Mouse (Mus musculus): ENCODE measurements around the gene Jph4. TPM values are rescaled to one million over a fixed set of nuclear protein-coding genes. Genes with fewer than 3 reads are reported as not detected.

The Jph4 gene
- polyA plus RNA-seq, 1 experiment from 2014 or later = not detected

GRCm38 (mm10) chr14:55076956-55077355 is 39.8 kb downstream of the Jph4 start:
- no peak overlapping the region for H3K4me3 ChIP-seq (ENCODE audit: inconsistent target)
- 88% methylated on average over 3 of the region's 3 CpGs for WGBS (ENCODE audit: missing documents)
- no peaks in the 10 kb centered on the region for H3K36me3 ChIP-seq (ENCODE audit: inconsistent target)
- H3K27ac ChIP-seq = no peak overlapping the region
- no peaks in the 10 kb centered on the region for H3K79me2 ChIP-seq (ENCODE audit: inconsistent target)

DNA sequence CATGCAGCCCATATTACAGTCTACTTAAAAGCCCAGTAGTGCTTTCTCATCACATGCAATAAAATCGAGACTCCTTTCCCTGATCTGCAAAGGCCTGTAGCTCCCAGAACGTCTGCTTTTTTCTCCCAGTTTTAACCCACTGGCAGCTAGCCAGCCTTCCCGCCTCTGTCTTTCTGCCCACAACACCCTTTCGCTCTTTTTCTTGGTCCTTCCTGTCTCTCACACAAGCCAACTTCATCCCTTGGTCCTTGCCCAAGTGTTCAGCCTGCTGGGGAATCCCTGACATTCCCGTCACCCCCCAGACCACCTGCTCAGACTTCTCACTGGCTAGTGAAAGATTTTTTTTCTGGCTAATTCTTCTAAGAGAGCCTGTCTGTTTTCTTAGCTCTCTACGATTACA is 40.5 kb downstream of the Jph4 start:
- 82% methylated on average over 5 of the region's 6 CpGs for WGBS (ENCODE audit: missing documents)
- H3K36me3 ChIP-seq (ENCODE audit: inconsistent target) = no peaks in the 10 kb centered on the region
- H3K79me2 ChIP-seq (ENCODE audit: inconsistent target) = no peaks in the 10 kb centered on the region
- no peak overlapping the region for H3K27ac ChIP-seq
- no peak overlapping the region for H3K4me3 ChIP-seq (ENCODE audit: inconsistent target)

GRCm38 (mm10) chr14:55074416-55074815 is 42.3 kb downstream of the Jph4 start:
- 95% methylated on average over 12 of the region's 12 CpGs for WGBS (ENCODE audit: missing documents)
- H3K36me3 ChIP-seq (ENCODE audit: inconsistent target) = no peaks in the 10 kb centered on the region
- H3K4me3 ChIP-seq (ENCODE audit: inconsistent target) = no peak overlapping the region
- H3K27ac ChIP-seq = no peak overlapping the region
- no peaks in the 10 kb centered on the region for H3K79me2 ChIP-seq (ENCODE audit: inconsistent target)

DNA sequence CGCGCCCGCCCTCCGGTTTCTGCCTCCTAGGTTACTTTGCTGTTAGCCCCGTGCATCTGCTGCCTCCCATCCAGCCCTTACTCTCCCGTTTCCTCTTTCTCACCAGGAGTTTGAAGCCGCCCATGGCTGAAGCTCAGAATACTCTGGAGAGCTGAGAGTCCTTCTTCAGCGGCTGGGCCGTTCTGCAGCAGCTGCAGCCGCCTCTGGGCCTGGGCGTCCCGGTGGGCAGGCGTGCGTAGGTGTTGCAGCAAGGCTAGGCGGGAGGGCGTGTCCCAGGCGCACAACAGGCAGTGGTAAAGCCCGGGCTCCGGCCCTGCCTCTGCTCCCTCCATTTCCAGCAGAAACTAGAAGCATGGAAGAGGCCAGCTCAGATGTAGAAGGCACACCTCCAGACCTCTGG is 45.0 kb downstream of the Jph4 start:
- Histone ChIP-seq H3K79me2 (ENCODE audit: inconsistent target) (no peaks in the 10 kb centered on the region), H3K36me3 (ENCODE audit: inconsistent target) (no peaks in the 10 kb centered on the region), H3K4me3 (ENCODE audit: inconsistent target) (no peak overlapping the region), H3K27ac (no peak overlapping the region)
- 85% methylated on average over 12 of the region's 19 CpGs for WGBS (ENCODE audit: missing documents)

- Histone ChIP-seq H3K36me3 (ENCODE audit: inconsistent target) (no peaks in the 10 kb centered on the region), H3K27ac (no peak overlapping the region), H3K79me2 (ENCODE audit: inconsistent target) (no peaks in the 10 kb centered on the region), H3K4me3 (ENCODE audit: inconsistent target) (no peak overlapping the region)
- 92% methylated on average over 8 of the region's 8 CpGs for WGBS (ENCODE audit: missing documents)
Observed at GRCm38 (mm10) chr14:55066042-55066441, 50.7 kb downstream of the Jph4 start.

GRCm38 (mm10) chr14:55065391-55065790 is 51.3 kb downstream of the Jph4 start:
- no peak overlapping the region for H3K27ac ChIP-seq
- H3K79me2 ChIP-seq (ENCODE audit: inconsistent target) = no peaks in the 10 kb centered on the region
- 92% methylated on average over 13 of the region's 13 CpGs for WGBS (ENCODE audit: missing documents)
- no peak overlapping the region for H3K4me3 ChIP-seq (ENCODE audit: inconsistent target)
- no peaks in the 10 kb centered on the region for H3K36me3 ChIP-seq (ENCODE audit: inconsistent target)

- H3K4me3 ChIP-seq (ENCODE audit: inconsistent target) = no peak overlapping the region
- H3K27ac ChIP-seq = no peak overlapping the region
- no peaks in the 10 kb centered on the region for H3K36me3 ChIP-seq (ENCODE audit: inconsistent target)
Observed at GRCm38 (mm10) chr14:55064481-55065370, 52.0 kb downstream of the Jph4 start.

GRCm38 (mm10) chr14:55063581-55064381 is 53.0 kb downstream of the Jph4 start:
- no peak overlapping the region for H3K27ac ChIP-seq

More at GRCm38 (mm10) chr14:55064481-55065370, 52.0 kb downstream of the Jph4 start:
- 81% methylated on average over 33 of the region's 35 CpGs for WGBS (ENCODE audit: missing documents)
- H3K79me2 ChIP-seq (ENCODE audit: inconsistent target) = no peaks in the 10 kb centered on the region

DNA sequence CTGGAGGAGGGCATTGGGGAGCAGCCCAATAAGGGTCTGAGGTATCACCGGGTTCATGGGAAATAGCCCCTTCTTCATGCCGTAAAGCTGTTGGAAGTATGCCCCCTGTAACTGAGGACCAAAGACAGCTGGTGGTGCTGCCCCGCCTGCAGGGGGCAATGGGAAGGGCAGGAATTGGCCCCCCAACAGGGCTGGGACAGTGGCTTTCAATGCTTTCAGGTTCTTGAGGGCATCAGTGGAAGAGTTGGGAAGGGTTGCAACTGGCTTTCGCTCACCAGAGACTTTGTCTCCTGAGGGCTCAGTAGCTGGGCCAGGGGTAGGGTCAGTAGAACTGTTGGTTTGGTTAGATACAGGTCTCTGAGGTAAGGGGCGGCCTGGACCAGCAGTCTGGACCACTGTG is 53.6 kb downstream of the Jph4 start:
- no peaks in the 10 kb centered on the region for H3K79me2 ChIP-seq (ENCODE audit: inconsistent target)
- no peak overlapping the region for H3K27ac ChIP-seq
- H3K4me3 ChIP-seq (ENCODE audit: inconsistent target) = no peak overlapping the region
- WGBS (ENCODE audit: missing documents) = 90% methylated on average over 5 of the region's 5 CpGs
- H3K36me3 ChIP-seq (ENCODE audit: inconsistent target) = no peaks in the 10 kb centered on the region

More at GRCm38 (mm10) chr14:55063581-55064381, 53.0 kb downstream of the Jph4 start:
- no peaks in the 10 kb centered on the region for H3K79me2 ChIP-seq (ENCODE audit: inconsistent target)
- H3K36me3 ChIP-seq (ENCODE audit: inconsistent target) = no peaks in the 10 kb centered on the region
- 94% methylated on average over 22 of the region's 22 CpGs for WGBS (ENCODE audit: missing documents)
- no peak overlapping the region for H3K4me3 ChIP-seq (ENCODE audit: inconsistent target)

- no peak overlapping the region for H3K27ac ChIP-seq
- no peak overlapping the region for H3K4me3 ChIP-seq (ENCODE audit: inconsistent target)
- no peaks in the 10 kb centered on the region for H3K79me2 ChIP-seq (ENCODE audit: inconsistent target)
- 27% methylated on average over 17 of the region's 17 CpGs for WGBS (ENCODE audit: missing documents)
- no peaks in the 10 kb centered on the region for H3K36me3 ChIP-seq (ENCODE audit: inconsistent target)
Observed at GRCm38 (mm10) chr14:55062626-55063025, 54.1 kb downstream of the Jph4 start.

GRCm38 (mm10) chr14:55061845-55062244 is 54.9 kb downstream of the Jph4 start:
- H3K36me3 ChIP-seq (ENCODE audit: inconsistent target) = no peaks in the 10 kb centered on the region
- no peak overlapping the region for H3K4me3 ChIP-seq (ENCODE audit: inconsistent target)
- 66% methylated on average over 7 of the region's 7 CpGs for WGBS (ENCODE audit: missing documents)
- H3K79me2 ChIP-seq (ENCODE audit: inconsistent target) = no peaks in the 10 kb centered on the region
- H3K27ac ChIP-seq = no peak overlapping the region

DNA sequence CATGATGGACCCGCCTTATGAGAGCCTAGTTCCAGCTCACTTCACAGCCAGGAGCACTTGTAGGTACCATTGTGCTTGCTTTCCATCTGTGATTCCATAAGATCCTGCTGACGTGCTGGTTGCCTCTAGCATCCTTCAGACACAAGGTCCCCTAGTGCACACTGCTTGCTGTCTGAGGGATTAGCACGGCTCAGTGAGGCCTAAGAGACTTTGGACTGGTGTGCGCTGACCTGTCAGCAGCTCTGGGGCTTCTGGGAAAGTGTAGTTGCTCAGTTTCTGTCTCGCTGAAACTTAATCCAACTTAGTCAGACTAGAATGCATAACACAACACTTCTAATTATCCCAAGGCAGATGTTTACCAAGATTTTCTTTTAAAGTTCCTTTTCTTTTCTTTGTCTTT is 56.8 kb downstream of the Jph4 start:
- no peak overlapping the region for H3K27ac ChIP-seq
- WGBS (ENCODE audit: missing documents) = 98% methylated on average over 5 of the region's 5 CpGs
- no peaks in the 10 kb centered on the region for H3K36me3 ChIP-seq (ENCODE audit: inconsistent target)
- H3K79me2 ChIP-seq (ENCODE audit: inconsistent target) = no peaks in the 10 kb centered on the region
- no peak overlapping the region for H3K4me3 ChIP-seq (ENCODE audit: inconsistent target)

GRCm38 (mm10) chr14:55059009-55059408 is 57.7 kb downstream of the Jph4 start:
- Histone ChIP-seq H3K36me3 (ENCODE audit: inconsistent target) (no peaks in the 10 kb centered on the region), H3K79me2 (ENCODE audit: inconsistent target) (no peaks in the 10 kb centered on the region), H3K4me3 (ENCODE audit: inconsistent target) (no peak overlapping the region), H3K27ac (no peak overlapping the region)
- WGBS (ENCODE audit: missing documents) = 100% methylated on average over 1 of the region's 1 CpGs
